Mouse (Mus musculus): Measurements from ENCODE around the gene Zfp791. TPM values are rescaled to one million over a fixed set of nuclear protein-coding genes. Genes with fewer than 3 reads are reported as not detected.
"Not testable (repeated sequence)": the region's sequence is repeated elsewhere in the genome, so short reads cannot be mapped to it uniquely, and the experiment has no call there.

Zfp791 gene
- polyA plus RNA-seq, 1 experiment from 2014 or later, result 2.4 TPM

- Histone ChIP-seq H3K27ac (replicated peaks) (no peak overlapping the region), H3K4me3 (no peak overlapping the region), H3K9ac (replicated peaks) (no peak overlapping the region), H3K36me3 (peaks cover 36% of the 10 kb centered on the region), H3K4me1 (no peaks in the 10 kb centered on the region), H3K27me3 (no peaks in the 10 kb centered on the region), H3K4me2 (replicated peaks) (no peak overlapping the region), H3K9me3 (no peaks in the 10 kb centered on the region)
- ATAC-seq (ENCODE audit: low FRiP score, low read depth), result no peak
- WGBS, result 88% methylated on average over 4 of the region's 4 CpGs
Observed at GRCm38 (mm10) chr8:85100076-85100665, 22.7 kb downstream of the Zfp791 start.

DNA sequence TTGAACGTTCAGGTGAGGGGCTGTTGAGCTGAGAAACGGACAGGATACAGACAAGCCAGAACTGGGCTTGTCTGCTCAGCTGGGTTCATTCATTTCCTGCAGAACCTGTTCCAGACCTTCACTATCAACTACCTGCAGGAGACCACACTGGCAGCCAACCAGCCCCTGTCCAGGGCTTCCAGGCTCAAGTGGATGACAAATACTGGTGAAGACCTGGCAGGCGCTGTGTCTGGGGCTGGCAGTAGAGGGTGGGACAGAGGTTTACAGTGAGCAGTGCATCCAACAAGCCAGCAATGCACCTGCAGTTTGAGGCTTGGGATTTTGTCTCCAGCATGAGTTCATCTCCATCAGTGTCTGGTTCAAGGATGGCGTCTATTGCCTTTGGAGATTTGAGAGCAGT lies 26.0 kb downstream of the Zfp791 start:
- ATAC-seq (ENCODE audit: low FRiP score, low read depth), result no peak
- Histone ChIP-seq H3K27ac (replicated peaks) (no peak overlapping the region), H3K4me3 (no peak overlapping the region), H3K4me2 (replicated peaks) (no peak overlapping the region), H3K27me3 (no peaks in the 10 kb centered on the region), H3K9ac (replicated peaks) (no peak overlapping the region), H3K4me1 (no peaks in the 10 kb centered on the region), H3K36me3 (peaks cover 66% of the 10 kb centered on the region), H3K9me3 (no peaks in the 10 kb centered on the region)
- 85% methylated on average over 4 of the region's 4 CpGs for WGBS

- 94% methylated on average over 16 of the region's 16 CpGs for WGBS
- Histone ChIP-seq H3K4me1 (no peaks in the 10 kb centered on the region), H3K4me3 (no peak overlapping the region), H3K4me2 (replicated peaks) (no peak overlapping the region), H3K27ac (replicated peaks) (no peak overlapping the region), H3K9me3 (no peaks in the 10 kb centered on the region), H3K27me3 (no peaks in the 10 kb centered on the region), H3K36me3 (peaks cover 66% of the 10 kb centered on the region), H3K9ac (replicated peaks) (no peak overlapping the region)
- no peak for ATAC-seq (ENCODE audit: low FRiP score, low read depth)
Observed at GRCm38 (mm10) chr8:85096196-85096595, 26.7 kb downstream of the Zfp791 start.

- Histone ChIP-seq H3K4me1 (no peaks in the 10 kb centered on the region), H3K36me3 (peaks cover 71% of the 10 kb centered on the region), H3K4me3 (no peak overlapping the region), H3K9ac (replicated peaks) (no peak overlapping the region), H3K27ac (replicated peaks) (no peak overlapping the region), H3K4me2 (replicated peaks) (no peak overlapping the region), H3K27me3 (no peaks in the 10 kb centered on the region), H3K9me3 (no peaks in the 10 kb centered on the region)
- WGBS, result 93% methylated on average over 7 of the region's 7 CpGs
- ATAC-seq (ENCODE audit: low FRiP score, low read depth), result no peak
Observed at GRCm38 (mm10) chr8:85095566-85095965, 27.3 kb downstream of the Zfp791 start.

DNA sequence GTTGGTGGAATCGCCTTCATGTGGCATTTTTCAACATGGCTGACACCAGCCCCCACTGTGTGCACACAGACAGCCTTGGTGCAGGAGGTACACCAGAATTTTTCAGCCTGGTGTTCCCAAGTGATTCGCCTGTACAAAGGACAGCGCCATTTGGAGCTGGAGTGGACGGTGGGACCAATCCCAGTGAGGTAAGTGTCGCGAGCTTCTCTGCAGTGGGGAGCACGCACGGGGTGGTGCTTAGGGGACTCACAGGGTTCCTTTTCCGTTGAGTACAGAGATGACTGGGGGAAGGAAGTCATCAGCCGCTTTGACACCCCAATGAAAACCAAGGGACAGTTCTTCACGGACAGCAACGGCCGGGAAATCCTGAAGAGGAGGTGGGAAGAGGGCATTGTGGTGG lies 27.8 kb downstream of the Zfp791 start:
- no peak overlapping the region for H3K4me3 ChIP-seq
- WGBS, result 94% methylated on average over 13 of the region's 13 CpGs
- H3K27me3 ChIP-seq, result no peaks in the 10 kb centered on the region
- H3K27ac ChIP-seq (replicated peaks), result no peak overlapping the region
- no peaks in the 10 kb centered on the region for H3K9me3 ChIP-seq
- no peak for ATAC-seq (ENCODE audit: low FRiP score, low read depth)
- peaks cover 71% of the 10 kb centered on the region for H3K36me3 ChIP-seq
- H3K4me2 ChIP-seq (replicated peaks), result no peak overlapping the region
- no peaks in the 10 kb centered on the region for H3K4me1 ChIP-seq
- H3K9ac ChIP-seq (replicated peaks), result no peak overlapping the region

DNA sequence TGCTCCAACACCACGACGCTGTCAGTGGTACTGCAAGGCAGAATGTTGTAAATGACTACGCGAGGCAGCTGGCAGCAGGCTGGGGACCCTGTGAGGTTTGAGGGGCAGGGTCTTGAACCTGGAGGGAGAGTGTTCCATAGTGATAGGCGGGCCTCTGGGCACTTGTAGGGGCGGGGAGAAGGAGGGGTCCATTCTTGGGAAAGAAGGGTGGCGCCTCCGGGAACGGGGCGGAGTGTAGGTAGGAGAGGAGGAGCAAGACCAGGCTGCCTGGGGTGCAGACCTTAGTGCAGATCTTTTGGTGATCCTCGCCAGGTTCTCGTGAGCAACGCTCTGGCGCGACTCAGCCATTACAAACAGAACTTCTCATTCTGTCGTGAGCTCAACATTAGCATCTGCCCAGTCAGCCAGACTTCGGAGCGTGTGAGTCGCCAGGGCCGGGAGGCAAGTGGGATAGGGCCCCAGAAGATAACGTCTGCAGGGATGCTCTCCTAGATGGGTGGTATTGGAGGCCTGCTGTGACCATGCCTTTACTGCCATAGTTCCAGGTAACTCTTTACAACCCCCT lies 31.3 kb downstream of the Zfp791 start:
- ATAC-seq (ENCODE audit: low FRiP score, low read depth), result no peak
- Histone ChIP-seq H3K9ac (replicated peaks) (no peak overlapping the region), H3K9me3 (no peaks in the 10 kb centered on the region), H3K4me3 (no peak overlapping the region), H3K27ac (replicated peaks) (no peak overlapping the region), H3K36me3 (peaks cover 72% of the 10 kb centered on the region), H3K4me1 (no peaks in the 10 kb centered on the region), H3K4me2 (replicated peaks) (no peak overlapping the region), H3K27me3 (no peaks in the 10 kb centered on the region)
- 35% methylated on average over 21 of the region's 21 CpGs for WGBS

DNA sequence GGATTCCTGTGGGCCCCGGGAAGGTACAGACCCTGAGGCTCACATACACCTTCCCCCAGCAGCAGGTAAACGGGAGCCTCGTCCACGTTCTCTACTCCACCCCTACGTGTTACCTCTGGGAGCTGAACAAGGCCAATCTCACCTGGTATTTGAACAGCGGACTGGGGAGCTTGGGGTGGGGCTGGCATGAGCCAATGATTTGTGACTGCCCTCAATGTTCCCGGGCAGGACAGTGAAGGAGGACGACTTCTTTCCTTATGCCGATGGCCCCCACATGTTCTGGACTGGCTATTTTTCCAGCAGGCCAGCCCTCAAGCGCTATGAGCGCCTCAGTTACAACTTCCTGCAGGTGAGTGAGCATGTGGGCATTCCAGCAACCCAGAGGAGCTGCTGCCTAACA lies 32.0 kb downstream of the Zfp791 start:
- no peaks in the 10 kb centered on the region for H3K27me3 ChIP-seq
- no peak for ATAC-seq (ENCODE audit: low FRiP score, low read depth)
- H3K4me3 ChIP-seq, result no peak overlapping the region
- WGBS, result 91% methylated on average over 11 of the region's 11 CpGs
- H3K9me3 ChIP-seq, result no peaks in the 10 kb centered on the region
- no peaks in the 10 kb centered on the region for H3K4me1 ChIP-seq
- H3K9ac ChIP-seq (replicated peaks), result no peak overlapping the region
- H3K27ac ChIP-seq (replicated peaks), result no peak overlapping the region
- H3K36me3 ChIP-seq, result peaks cover 66% of the 10 kb centered on the region
- no peak overlapping the region for H3K4me2 ChIP-seq (replicated peaks)

DNA sequence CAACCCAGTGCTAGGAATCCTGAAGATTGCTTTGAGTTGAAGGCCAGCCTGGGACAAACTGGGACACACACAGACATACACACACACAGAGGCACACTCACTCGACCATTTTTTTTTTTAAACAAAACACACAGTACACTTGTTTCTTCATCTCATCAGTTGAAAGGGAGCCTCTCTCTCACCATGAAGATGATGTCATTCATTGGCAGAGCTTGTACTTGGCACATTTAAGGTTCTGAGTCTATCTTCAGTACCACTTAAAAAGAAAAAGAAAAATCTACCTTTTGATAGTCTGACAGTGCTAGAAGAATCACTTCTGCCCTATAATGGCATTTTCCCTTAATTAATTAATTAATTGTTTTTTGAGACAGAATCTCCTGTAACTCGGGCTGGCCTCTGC lies 34.1 kb downstream of the Zfp791 start:
- H3K36me3 ChIP-seq, result peaks cover 51% of the 10 kb centered on the region
- no peak overlapping the region for H3K4me2 ChIP-seq (replicated peaks)
- H3K9ac ChIP-seq (replicated peaks), result no peak overlapping the region
- peaks cover 5% of the 10 kb centered on the region; the same call in 1 of the 2 replicates for H3K27me3 ChIP-seq
- H3K4me1 ChIP-seq, result peaks cover 3% of the 10 kb centered on the region
- 87% methylated on average over 2 of the region's 2 CpGs for whole genome bisulfite sequencing
- H3K27ac ChIP-seq (replicated peaks), result no peak overlapping the region
- no peak overlapping the region for H3K4me3 ChIP-seq
- ATAC-seq (ENCODE audit: low FRiP score, low read depth), result no peak
- no peaks in the 10 kb centered on the region for H3K9me3 ChIP-seq

GRCm38 (mm10) chr8:85086238-85086637 lies 36.7 kb downstream of the Zfp791 start:
- Histone ChIP-seq H3K9me3 (no peaks in the 10 kb centered on the region), H3K4me3 (no peak overlapping the region), H3K4me2 (replicated peaks) (no peak overlapping the region), H3K9ac (replicated peaks) (no peak overlapping the region), H3K36me3 (peaks cover 35% of the 10 kb centered on the region), H3K27me3 (peaks cover 7% of the 10 kb centered on the region; the same call in 1 of the 2 replicates), H3K4me1 (peaks cover 21% of the 10 kb centered on the region), H3K27ac (replicated peaks) (no peak overlapping the region)
- 75% methylated on average over 3 of the region's 3 CpGs for WGBS
- no peak for ATAC-seq (ENCODE audit: low FRiP score, low read depth)

GRCm38 (mm10) chr8:85084633-85085032 lies 38.3 kb downstream of the Zfp791 start:
- Histone ChIP-seq H3K9me3 (no peaks in the 10 kb centered on the region), H3K4me3 (no peak overlapping the region), H3K27ac (replicated peaks) (no peak overlapping the region), H3K9ac (replicated peaks) (no peak overlapping the region), H3K36me3 (peaks cover 30% of the 10 kb centered on the region), H3K4me2 (replicated peaks) (no peak overlapping the region), H3K4me1 (peaks cover 27% of the 10 kb centered on the region), H3K27me3 (peaks cover 7% of the 10 kb centered on the region; the same call in 1 of the 2 replicates)
- ATAC-seq (ENCODE audit: low FRiP score, low read depth), result no peak
- 89% methylated on average over 8 of the region's 8 CpGs for WGBS

DNA sequence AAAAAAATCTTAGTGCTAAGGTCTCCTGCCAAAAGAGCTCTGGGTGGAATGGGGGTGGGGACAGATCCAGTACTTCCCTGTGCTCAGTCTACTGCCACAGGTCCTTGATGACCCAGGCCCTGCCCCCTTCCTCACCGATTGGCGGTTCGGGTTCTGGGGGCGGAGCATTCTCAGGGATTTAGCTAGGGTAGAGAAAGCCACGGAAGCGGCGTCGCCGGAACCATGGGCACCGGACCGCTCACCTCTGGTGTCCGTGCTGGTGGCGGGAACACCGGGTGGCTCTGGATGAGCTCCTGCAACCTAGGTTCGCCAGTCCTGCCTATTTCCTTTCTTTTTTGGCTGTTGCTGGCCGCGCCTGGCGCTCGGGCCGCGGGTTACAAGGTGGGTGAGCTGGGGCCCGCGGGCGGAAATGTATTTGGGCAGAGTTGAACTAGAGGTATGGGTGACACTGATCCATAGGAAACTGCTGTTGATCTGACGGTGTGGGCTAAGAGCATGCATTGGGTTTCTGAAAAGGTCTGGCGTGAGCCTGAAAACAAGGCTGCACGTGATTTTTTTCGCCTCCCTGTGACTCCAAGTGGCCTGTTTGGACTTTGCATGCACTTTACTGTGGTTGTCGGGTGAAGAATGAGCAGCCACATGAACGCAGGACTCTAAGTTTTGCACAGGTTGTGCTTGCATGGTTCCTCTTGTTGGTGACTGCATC lies 39.6 kb downstream of the Zfp791 start, which contains the start of gene Man2b1:
Gene Man2b1, plus strand, starts transcription at position 163 of the 706 bp plus-strand sequence.
- ATAC-seq (ENCODE audit: low FRiP score, low read depth), result peak; percentile 78
- WGBS, result 1% methylated on average over 30 of the region's 30 CpGs
- no peaks in the 10 kb centered on the region for H3K9me3 ChIP-seq
- H3K4me2 ChIP-seq (replicated peaks), result peak within 1 kb of the TSS; percentile 92
- H3K36me3 ChIP-seq, result peaks cover 28% of the 10 kb centered on the region
- peak within 1 kb of the TSS; percentile 72 for H3K9ac ChIP-seq (replicated peaks)
- peak within 1 kb of the TSS; percentile 64 for H3K4me3 ChIP-seq
- H3K4me1 ChIP-seq, result peaks cover 31% of the 10 kb centered on the region
- H3K27ac ChIP-seq (replicated peaks), result no peak within 1 kb of the TSS
- H3K27me3 ChIP-seq, result peaks cover 7% of the 10 kb centered on the region; the same call in 1 of the 2 replicates

GRCm38 (mm10) chr8:85082169-85082568 lies 40.7 kb downstream of the Zfp791 start:
- WGBS, result 88% methylated on average over 4 of the region's 4 CpGs
- not testable (repeated sequence) for ATAC-seq (ENCODE audit: low FRiP score, low read depth); H3K4me2 ChIP-seq (replicated peaks); H3K27ac ChIP-seq (replicated peaks); H3K4me3 ChIP-seq; H3K9me3 ChIP-seq; H3K27me3 ChIP-seq; H3K9ac ChIP-seq (replicated peaks)
- Histone ChIP-seq H3K4me1 (peaks cover 33% of the 10 kb centered on the region), H3K36me3 (peaks cover 29% of the 10 kb centered on the region)

All from midbrain, embryonic 12.5 days (tissue).